Mouse (Mus musculus) neural tube, embryonic 13.5 days (tissue): ENCODE results near the gene Scgn. TPM values are rescaled to one million over a fixed set of nuclear protein-coding genes. Genes with fewer than 3 reads are reported as not detected.

Experiments used
- microRNA-seq: library from miRNA; unstranded; fragments of <30 nt; microRNA quantifications from one replicate; pipeline ENCODE4, GENCODE M21; 2016
- polyA plus RNA-seq: library from polyadenylated mRNA; unstranded; fragments of >200 nt; fragmentation: Nextera tagmentation; extraction: Ambion mirVana; gene quantifications from 2 replicates; pipeline ENCODE4 v1.2.1, GENCODE M21; 2015

Scgn gene
- polyA plus RNA-seq, 1 experiment from 2014 or later = 0.59 TPM

Small RNA genes within 50 kb of the gene (microRNA-seq; reads per million reads assigned to microRNA genes)
- not detected for gene Gm44344

Other genes with a start within 250 kb of the Scgn start
- 1.5 and 2.7 TPM in 2 replicates for gene Hist1h3c, start 245.6 kb downstream of the Scgn start, polyA plus RNA-seq
- not detected in 2 replicates for gene Hist1h2bb, start 244.5 kb downstream of the Scgn start, polyA plus RNA-seq
- gene Hist1h2ab, start 240.1 kb downstream of the Scgn start, polyA plus RNA-seq = 5.1 and 9.7 TPM in 2 replicates
- 0.96 and 2.3 TPM in 2 replicates for gene Hist1h3b, start 238.9 kb downstream of the Scgn start, polyA plus RNA-seq
- gene Hist1h4b, start 234.2 kb downstream of the Scgn start, polyA plus RNA-seq = 2.3 TPM in 1 of 2 replicates, not detected in the other
- gene Hist1h4a, start 230.0 kb downstream of the Scgn start, polyA plus RNA-seq = 1.1 TPM in 1 of 2 replicates, not detected in the other
- 1.1 and 1.5 TPM in 2 replicates for gene Hist1h3a, start 228.8 kb downstream of the Scgn start, polyA plus RNA-seq
- gene Hist1h1a, start 227.5 kb downstream of the Scgn start, polyA plus RNA-seq = not detected in 2 replicates
- not detected in 2 replicates for gene Trim38, start 221.3 kb downstream of the Scgn start, polyA plus RNA-seq
- not detected in 2 replicates for gene Slc17a2, start 184.2 kb downstream of the Scgn start, polyA plus RNA-seq
- gene Slc17a3, start 151.8 kb downstream of the Scgn start, polyA plus RNA-seq = not detected in 2 replicates
- not detected in 2 replicates for gene Slc17a1, start 123.5 kb downstream of the Scgn start, polyA plus RNA-seq
- gene Slc17a4, start 76.2 kb downstream of the Scgn start, polyA plus RNA-seq = 0.08 and 0.13 TPM in 2 replicates
- gene Hist1h2ba, start 57.1 kb downstream of the Scgn start, polyA plus RNA-seq = not detected in 2 replicates
- not detected in 2 replicates for gene Hist1h2aa, start 56.8 kb downstream of the Scgn start, polyA plus RNA-seq